Mouse (Mus musculus) embryo, embryonic 11.5 days (tissue): ENCODE measurements around the gene Gm21292.
"Not testable (repeated sequence)": the region's sequence is repeated elsewhere in the genome, so short reads cannot be mapped to it uniquely, and the experiment has no call there.

Experiments
- DNase-seq: peaks from one replicate; pipeline ENCODE4 v3.0.0-alpha.2; 2012; ENCODE audit warnings: low read depth, low spot score

Gene Gm21292

GRCm38 (mm10) chrY:9133824-9134223, at the start of gene Gm21292:
Gm21292 (minus strand) TSS chrY:9133924.
- DNase-seq, result not testable (repeated sequence)
